Mouse (Mus musculus): ENCODE results near the gene Cfl2. TPM values are rescaled to one million over a fixed set of nuclear protein-coding genes. Genes with fewer than 3 reads are reported as not detected.
"Not testable (repeated sequence)": the region's sequence is repeated elsewhere in the genome, so short reads cannot be mapped to it uniquely, and the experiment has no call there.

Cfl2 gene
- polyA plus RNA-seq, 1 experiment, result 120 TPM

DNA sequence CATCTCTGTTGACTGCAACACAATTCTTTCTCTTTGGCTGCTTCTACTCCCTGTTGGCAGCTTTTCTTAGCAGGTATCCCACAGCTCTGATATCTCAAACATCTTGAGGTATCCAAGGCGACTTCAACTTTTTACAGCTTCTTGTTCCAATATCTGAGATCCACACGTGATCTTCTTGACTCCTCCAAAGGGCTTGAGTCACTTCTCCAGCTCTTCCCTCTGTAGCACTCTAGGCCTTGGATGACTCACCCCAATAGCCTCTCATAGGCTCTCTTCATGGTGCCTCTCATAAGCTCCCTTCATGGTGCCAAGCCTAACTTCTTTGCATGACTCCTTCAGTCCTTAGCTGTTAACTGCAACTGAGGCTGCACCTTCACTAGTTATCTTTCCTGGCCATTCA lies 22.9 kb downstream of the Cfl2 start:
- H3K4me2 ChIP-seq (ENCODE audit: low read depth), result no peak overlapping the region
- H3K36me3 ChIP-seq (ENCODE audit: control insufficient read depth, insufficient read depth), result no peaks in the 10 kb centered on the region
- no peaks in the 10 kb centered on the region for H3K27me3 ChIP-seq (ENCODE audit: control insufficient read depth, insufficient read depth, insufficient read length)
- peak; percentile 76 for TF ChIP-seq USF1 (IDR thresholded peaks at IDR 0.05; ENCODE audit: low read depth)
- TF ChIP-seq MYOD1 (IDR thresholded peaks at IDR 0.05; ENCODE audit: control insufficient read depth in 1 of 3, insufficient read length in 2 of 3, low read depth in 2 of 3), result no peak
- no peak overlapping the region for H3K4me3 ChIP-seq
- H3ac ChIP-seq (ENCODE audit: control insufficient read depth, insufficient read length), result no peak overlapping the region
- no peaks in the 10 kb centered on the region for H3K79me2 ChIP-seq (ENCODE audit: control insufficient read depth, insufficient read depth)

DNA sequence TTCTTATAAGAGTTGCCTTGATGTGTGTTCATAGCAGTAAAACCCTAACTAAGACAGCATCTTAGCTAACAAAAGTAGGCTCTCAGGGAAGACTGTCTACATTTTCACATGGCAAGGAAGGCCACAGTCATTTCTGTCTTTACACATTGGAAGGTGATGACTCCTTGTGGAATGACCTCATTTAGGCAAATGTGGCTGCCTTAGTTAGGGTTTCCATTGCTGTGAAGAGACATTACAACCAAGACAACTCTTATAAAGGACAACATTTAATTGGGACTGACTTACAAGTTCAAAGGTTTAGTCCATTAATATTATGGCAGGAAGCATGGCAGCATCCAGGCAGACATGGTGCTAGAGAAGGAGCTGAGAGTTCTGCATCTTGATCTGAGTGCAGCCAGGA lies 23.7 kb downstream of the Cfl2 start:
- Histone ChIP-seq H3K4me2 (ENCODE audit: low read depth) (no peak overlapping the region), H3K79me2 (ENCODE audit: control insufficient read depth, insufficient read depth) (no peaks in the 10 kb centered on the region), H3K27me3 (ENCODE audit: control insufficient read depth, insufficient read depth, insufficient read length) (no peaks in the 10 kb centered on the region), H3K4me3 (no peak overlapping the region), H3K36me3 (ENCODE audit: control insufficient read depth, insufficient read depth) (no peaks in the 10 kb centered on the region), H3ac (ENCODE audit: control insufficient read depth, insufficient read length) (no peak overlapping the region)
- TF ChIP-seq E2F4 (IDR thresholded peaks at IDR 0.05; ENCODE audit: insufficient read depth) (no peak), MAX (IDR thresholded peaks at IDR 0.05; ENCODE audit: low read depth) (no peak), POLR2AphosphoS2 (IDR thresholded peaks at IDR 0.05; ENCODE audit: insufficient read length, low read depth) (no peak)

DNA sequence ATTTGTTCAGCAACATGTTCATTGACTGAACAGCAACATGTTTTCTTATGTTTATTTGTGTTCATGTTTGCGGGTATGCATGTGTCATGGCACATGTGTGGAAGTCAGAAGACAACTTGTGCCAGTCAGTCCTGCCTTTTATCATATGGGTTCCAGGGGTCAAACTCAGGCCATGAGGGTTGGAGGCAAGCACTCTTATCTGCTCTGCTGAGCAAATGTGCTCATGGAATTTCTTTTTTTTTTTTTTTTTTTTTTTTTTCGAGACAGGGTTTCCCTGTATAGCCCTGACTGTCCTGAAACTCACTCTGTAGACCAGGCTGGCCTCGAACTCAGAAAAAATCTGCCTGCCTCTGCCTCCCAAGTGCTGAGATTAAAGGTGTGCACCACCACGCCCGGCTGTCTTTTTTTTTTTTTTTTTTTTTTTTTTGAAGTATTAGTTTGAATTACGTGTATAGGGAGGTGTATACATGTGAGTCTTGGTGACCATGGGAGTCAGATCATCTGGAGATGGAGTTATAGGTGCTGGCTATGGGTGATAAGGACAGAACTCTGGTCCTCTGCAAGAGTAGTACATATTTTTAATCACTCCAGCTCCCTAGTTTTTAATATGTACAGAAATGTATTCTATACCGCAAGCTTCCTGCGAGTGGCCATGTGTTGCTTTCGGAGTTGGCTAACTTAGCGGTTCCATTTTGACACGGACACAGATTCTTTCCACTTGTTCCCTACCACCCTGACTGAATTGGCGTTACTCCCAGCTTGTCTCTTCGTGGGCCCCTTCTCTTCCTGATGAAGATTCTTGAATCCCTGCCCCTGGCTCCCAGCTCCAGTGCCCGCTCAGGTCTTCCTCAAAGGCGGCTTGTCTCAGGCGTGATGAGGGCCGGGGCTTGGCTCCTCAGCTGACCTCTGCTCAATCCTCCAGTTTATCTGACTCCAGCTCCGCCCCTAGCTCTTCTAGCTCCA lies 26.8 kb downstream of the Cfl2 start:
- TF ChIP-seq TCF3 (IDR thresholded peaks at IDR 0.05; ENCODE audit: insufficient read length, low read depth), result no peak
- no peak for TF ChIP-seq USF1 (IDR thresholded peaks at IDR 0.05; ENCODE audit: low read depth)
- TF ChIP-seq TCF12 (IDR thresholded peaks at IDR 0.05; ENCODE audit: insufficient read depth, poor library complexity, severe bottlenecking), result no peak
- TF ChIP-seq REST (IDR thresholded peaks at IDR 0.05; ENCODE audit: insufficient read depth, insufficient read length), result no peak
- no peak for TF ChIP-seq POLR2AphosphoS2 (IDR thresholded peaks at IDR 0.05; ENCODE audit: insufficient read length, low read depth)
- no peak for TF ChIP-seq MYOG (IDR thresholded peaks at IDR 0.05; ENCODE audit: control insufficient read depth in 1 of 3, insufficient read depth in 1 of 3, insufficient read length in 2 of 3, low read depth in 2 of 3)
- no peak for TF ChIP-seq POLR2A (IDR thresholded peaks at IDR 0.05; ENCODE audit: insufficient read length, low read depth)
- no peak for TF ChIP-seq E2F4 (IDR thresholded peaks at IDR 0.05; ENCODE audit: insufficient read depth)
- TF ChIP-seq MAX (IDR thresholded peaks at IDR 0.05; ENCODE audit: low read depth), result no peak
- peak overlapping the region; percentile 70 for H3K4me2 ChIP-seq (ENCODE audit: low read depth)
- H3K4me3 ChIP-seq, result peak overlapping the region; percentile 5

GRCm38 (mm10) chr12:54834925-54835447 lies 27.7 kb downstream of the Cfl2 start:
- Histone ChIP-seq H3K4me2 (ENCODE audit: low read depth) (peak overlapping the region; percentile 70), H3K79me2 (ENCODE audit: control insufficient read depth, insufficient read depth) (no peaks in the 10 kb centered on the region), H3K36me3 (ENCODE audit: control insufficient read depth, insufficient read depth) (no peaks in the 10 kb centered on the region), H3K4me3 (peak overlapping the region; percentile 5), H3ac (ENCODE audit: control insufficient read depth, insufficient read length) (no peak overlapping the region), H3K27me3 (ENCODE audit: control insufficient read depth, insufficient read depth, insufficient read length) (no peaks in the 10 kb centered on the region)
- TF ChIP-seq TCF3 (IDR thresholded peaks at IDR 0.05; ENCODE audit: insufficient read length, low read depth) (no peak), CEBPB (IDR thresholded peaks at IDR 0.05; ENCODE audit: insufficient read depth, poor library complexity, severe bottlenecking) (0 out of 2 replicates have a peak, but pooled peaks have one; percentile 11), SRF (IDR thresholded peaks at IDR 0.05; ENCODE audit: control insufficient read depth, insufficient read length, low read depth) (peak; percentile 49), REST (IDR thresholded peaks at IDR 0.05; ENCODE audit: insufficient read depth, insufficient read length) (no peak), MYOD1 (IDR thresholded peaks at IDR 0.05; ENCODE audit: control insufficient read depth in 1 of 3, insufficient read length in 2 of 3, low read depth in 2 of 3) (peak; percentile 79 to 91 (median 79)), MYOG (IDR thresholded peaks at IDR 0.05; ENCODE audit: control insufficient read depth in 1 of 3, insufficient read depth in 1 of 3, insufficient read length in 2 of 3, low read depth in 2 of 3) (peak; percentile 24 to 77 (median 73)), TCF12 (IDR thresholded peaks at IDR 0.05; ENCODE audit: insufficient read depth, poor library complexity, severe bottlenecking) (peak; percentile 67), POLR2AphosphoS2 (IDR thresholded peaks at IDR 0.05; ENCODE audit: insufficient read length, low read depth) (no peak), POLR2A (IDR thresholded peaks at IDR 0.05; ENCODE audit: insufficient read length, low read depth) (peak; percentile 41), USF1 (IDR thresholded peaks at IDR 0.05; ENCODE audit: low read depth) (no peak), E2F4 (IDR thresholded peaks at IDR 0.05; ENCODE audit: insufficient read depth) (no peak), MAX (IDR thresholded peaks at IDR 0.05; ENCODE audit: low read depth) (no peak)

More for the DNA sequence above, 26.8 kb downstream of the Cfl2 start:
- Histone ChIP-seq H3K36me3 (ENCODE audit: control insufficient read depth, insufficient read depth) (no peaks in the 10 kb centered on the region), H3ac (ENCODE audit: control insufficient read depth, insufficient read length) (no peak overlapping the region), H3K79me2 (ENCODE audit: control insufficient read depth, insufficient read depth) (no peaks in the 10 kb centered on the region), H3K27me3 (ENCODE audit: control insufficient read depth, insufficient read depth, insufficient read length) (no peaks in the 10 kb centered on the region)

DNA sequence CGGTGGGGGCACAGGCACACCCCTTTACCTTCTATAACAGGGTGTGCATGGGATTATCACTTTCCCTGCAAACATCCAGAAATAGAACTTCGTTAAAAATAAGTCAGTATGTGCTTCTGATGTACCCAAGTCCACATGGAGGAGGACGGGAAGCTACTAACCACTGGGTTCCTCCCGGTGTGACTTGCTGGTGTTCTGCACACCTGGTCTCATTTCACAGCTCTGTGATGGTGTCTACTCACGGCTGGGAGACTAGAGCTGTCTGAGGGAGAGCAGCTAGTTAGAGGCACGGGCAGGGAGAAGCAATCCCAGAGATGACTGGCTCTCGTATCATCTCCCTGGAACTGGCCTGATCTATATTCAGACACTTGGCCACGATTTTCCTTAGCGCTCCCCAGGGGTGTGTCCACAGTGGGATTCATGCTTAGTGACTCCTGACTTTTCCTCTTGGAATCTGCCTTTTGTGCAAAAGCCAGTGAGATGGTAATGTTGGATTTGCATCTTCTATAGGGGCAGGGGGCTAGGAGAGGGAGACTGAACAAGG lies 28.7 kb downstream of the Cfl2 start:
- peak overlapping the region; percentile 73 for H3K4me2 ChIP-seq (ENCODE audit: low read depth)
- no peaks in the 10 kb centered on the region for H3K36me3 ChIP-seq (ENCODE audit: control insufficient read depth, insufficient read depth)
- H3K79me2 ChIP-seq (ENCODE audit: control insufficient read depth, insufficient read depth), result no peaks in the 10 kb centered on the region
- H3K4me3 ChIP-seq, result no peak overlapping the region
- H3ac ChIP-seq (ENCODE audit: control insufficient read depth, insufficient read length), result no peak overlapping the region
- TF ChIP-seq MYOD1 (IDR thresholded peaks at IDR 0.05; ENCODE audit: control insufficient read depth in 1 of 3, insufficient read length in 2 of 3, low read depth in 2 of 3), result peak in 1 of 3 experiments; percentile 25
- TF ChIP-seq USF1 (IDR thresholded peaks at IDR 0.05; ENCODE audit: low read depth), result no peak
- no peak for TF ChIP-seq MAX (IDR thresholded peaks at IDR 0.05; ENCODE audit: low read depth)
- no peak for TF ChIP-seq POLR2AphosphoS2 (IDR thresholded peaks at IDR 0.05; ENCODE audit: insufficient read length, low read depth)
- H3K27me3 ChIP-seq (ENCODE audit: control insufficient read depth, insufficient read depth, insufficient read length), result no peaks in the 10 kb centered on the region

DNA sequence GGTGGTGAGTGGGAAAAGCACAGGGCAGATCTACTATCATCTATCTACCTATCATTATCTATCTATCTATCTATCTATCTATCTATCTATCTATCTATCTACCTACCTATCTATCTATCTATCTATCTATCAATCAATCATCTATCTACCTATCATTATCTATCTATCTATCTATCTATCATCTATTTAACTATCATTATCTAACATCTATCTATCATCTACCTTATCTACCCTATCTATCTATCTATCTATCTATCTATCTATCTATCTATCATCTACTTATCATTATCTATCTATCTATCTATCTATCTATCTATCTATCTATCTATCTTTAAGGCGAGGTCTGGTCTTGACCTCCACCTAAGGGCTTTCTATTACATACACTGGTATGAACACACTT lies 30.8 kb downstream of the Cfl2 start:
- H3K27me3 ChIP-seq (ENCODE audit: control insufficient read depth, insufficient read depth, insufficient read length); H3ac ChIP-seq (ENCODE audit: control insufficient read depth, insufficient read length); H3K4me2 ChIP-seq (ENCODE audit: low read depth); H3K4me3 ChIP-seq; H3K36me3 ChIP-seq (ENCODE audit: control insufficient read depth, insufficient read depth); H3K79me2 ChIP-seq (ENCODE audit: control insufficient read depth, insufficient read depth): not testable (repeated sequence)
